16 mouse cellular contexts compared by ENCODE assay signal in the genomic region with DNA sequence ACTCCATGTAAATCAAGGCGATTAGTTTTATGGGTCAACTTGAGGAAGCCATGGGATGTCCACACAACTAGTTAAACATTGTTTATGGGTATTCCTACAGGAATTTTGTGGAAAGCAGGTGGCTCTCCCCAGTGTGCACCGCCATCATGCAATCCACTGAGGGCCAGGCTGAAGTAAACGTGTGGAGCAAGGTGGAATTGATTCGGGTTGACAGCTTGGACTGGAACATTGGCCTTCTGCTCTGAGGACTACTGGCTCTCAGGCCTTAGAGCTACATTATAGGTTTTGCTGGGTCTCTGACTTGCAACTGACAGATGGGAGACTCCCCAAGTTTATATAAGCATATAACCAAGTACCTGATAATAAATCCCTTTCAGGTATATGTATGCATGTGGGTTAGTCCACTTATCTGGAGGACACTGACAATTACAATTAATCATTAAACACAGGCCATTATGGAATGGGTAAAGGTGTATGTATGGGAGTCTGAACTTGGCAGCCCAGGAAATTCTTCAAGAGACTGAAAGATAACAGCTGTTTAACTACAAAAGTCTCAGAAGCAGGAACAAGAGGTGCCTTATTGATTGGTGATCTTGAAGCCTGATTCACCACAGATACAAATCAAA.
"Had no signal": no experiment of that assay in that cellular context is flagged by ENCODE, and none has a peak within 500 bp of the region (broad histone marks: within the 10 kb centered on the region; RNA-seq: fewer than 3 reads in every experiment).

No protein-coding gene starts in this region.

- H3K9me3 ChIP-seq: limb, embryonic 12.5 days; limb, embryonic 15.5 days; midbrain, embryonic 12.5 days; midbrain, embryonic 15.5 days had no signal

- H3K4me1 ChIP-seq: limb, embryonic 12.5 days; limb, embryonic 15.5 days; midbrain, embryonic 12.5 days; midbrain, embryonic 15.5 days had no signal

- H3K9ac ChIP-seq: limb, embryonic 12.5 days; limb, embryonic 15.5 days; liver, embryonic 14.5 days; liver, postnatal 0 days; lung, embryonic 14.5 days; midbrain, embryonic 12.5 days; midbrain, embryonic 15.5 days had no signal

- H3K4me3 ChIP-seq: layer of hippocampus, adult 2 months; limb, embryonic 12.5 days; limb, embryonic 15.5 days; midbrain, embryonic 12.5 days; midbrain, embryonic 15.5 days had no signal

- H3K27ac ChIP-seq: layer of hippocampus, adult 2 months; limb, embryonic 12.5 days; limb, embryonic 15.5 days; liver, embryonic 14.5 days; macrophage; midbrain, embryonic 12.5 days; midbrain, embryonic 15.5 days had no signal

- H3K4me2 ChIP-seq: limb, embryonic 12.5 days; limb, embryonic 15.5 days; liver, embryonic 11.5 days; lung, embryonic 14.5 days; midbrain, embryonic 12.5 days; midbrain, embryonic 15.5 days had no signal

- H3K36me3 ChIP-seq: limb, embryonic 12.5 days; limb, embryonic 15.5 days; midbrain, embryonic 12.5 days; midbrain, embryonic 15.5 days had no signal

- ATAC-seq: liver, postnatal 0 days; lung, postnatal 0 days; midbrain, embryonic 15.5 days had no signal

- H3K27me3 ChIP-seq: limb, embryonic 12.5 days; limb, embryonic 15.5 days; midbrain, embryonic 12.5 days; midbrain, embryonic 15.5 days had no signal

- DNase-seq: kidney, adult 9 months; kidney, postnatal 14 days; layer of hippocampus, adult 9-11 months; liver, postnatal 0 days; lung, embryonic 14.5 days; thymus, adult 18-20 months; thymus, postnatal 36 days had no signal
